Mouse (Mus musculus) spleen, adult 2 months (tissue): ENCODE data around the gene Ercc1.

Source experiments
- CTCF ChIP-seq: fragments of 200-500 bp; IDR thresholded peaks from 2 replicates; pipeline ENCODE4 v1.5.1; 2011; ENCODE audit warnings: mild to moderate bottlenecking, inconsistent platforms; ENCODE audit not compliant: insufficient read depth, insufficient read length, insufficient replicate concordance; ENCODE audit errors: extremely low read depth
- POLR2A ChIP-seq: fragments of 200-500 bp; IDR thresholded peaks from 2 replicates; pipeline ENCODE4 v1.6.1; 2011; ENCODE audit warnings: low read depth, low read length, inconsistent platforms

DNA sequence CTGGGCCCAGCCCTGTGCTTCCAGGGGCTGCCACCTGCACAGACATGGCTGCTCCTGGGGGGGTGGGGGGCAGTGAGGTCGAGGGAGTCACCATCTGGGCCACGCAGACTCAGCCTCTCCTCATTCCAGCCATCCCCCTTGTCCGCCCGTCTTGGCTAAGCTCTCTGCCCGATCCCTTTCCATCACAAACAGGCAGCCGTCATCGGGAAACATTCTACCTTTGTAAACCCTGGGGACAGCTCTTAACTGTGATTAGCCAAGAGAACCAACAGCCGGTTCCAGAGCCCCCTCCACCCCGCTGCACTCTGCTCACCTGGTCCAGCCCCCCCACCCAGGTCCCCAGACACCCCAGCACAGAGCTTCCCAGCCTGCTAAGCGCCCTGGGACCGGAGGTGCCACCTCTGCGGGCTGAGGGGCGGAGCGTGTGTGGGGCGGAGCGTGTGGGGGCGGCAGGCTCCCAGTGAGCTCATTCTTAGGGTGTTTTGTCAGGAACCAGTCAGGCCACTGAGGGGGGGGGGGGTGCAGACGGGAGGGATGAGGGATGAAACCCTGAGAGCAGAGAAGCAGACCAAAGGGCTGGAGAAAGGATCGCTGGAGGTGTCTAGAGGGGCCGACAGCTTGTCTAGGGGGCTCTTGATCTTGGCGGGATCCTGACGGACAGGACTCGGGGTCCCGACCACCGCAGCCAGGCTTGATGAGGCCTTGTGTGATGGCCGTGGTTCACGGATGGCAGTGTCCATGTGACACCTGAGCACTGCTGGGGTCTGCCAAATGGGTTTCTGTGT is 55.1 kb downstream of the Ercc1 start:
- TF ChIP-seq CTCF (no peak), POLR2A (no peak)
